Mouse (Mus musculus) gastrocnemius, adult 2 months (tissue): ENCODE results near the gene Gm10570. TPM values are rescaled to one million over a fixed set of nuclear protein-coding genes. Genes with fewer than 3 reads are reported as not detected.

Experiments used
- DNase-seq: peaks from one replicate; pipeline ENCODE4 v3.0.0; 2022
- H3K27ac ChIP-seq: fragments of 200-600 bp; 2 replicates; pipeline ENCODE4 v1.8.1; 2022; ENCODE audit warnings: mild to moderate bottlenecking
- H3K4me3 ChIP-seq: fragments of 200-600 bp; 2 replicates; pipeline ENCODE4 v1.8.1; 2022; ENCODE audit warnings: mild to moderate bottlenecking, moderate library complexity
- CTCF ChIP-seq: fragments of 200-600 bp; IDR thresholded peaks from 2 replicates; pipeline ENCODE4 v1.8.1; 2022; ENCODE audit warnings: antibody characterized with exemption, mild to moderate bottlenecking, moderate library complexity
- intact Hi-C: fragments of 180-260 bp; cut with DNase I; formaldehyde crosslinking; loops from one replicate; pipeline ENCODE4 v1.15.1; 2025
- total RNA-seq, 2 experiments: library from RNA; stranded (reverse); gene quantifications; 2 replicates each; pipeline ENCODE4 v1.2.3; 2021

Gm10570 gene
- total RNA-seq, 2 experiments from 2014 or later = 0.54 TPM; not detected in 1

- no peak for TF ChIP-seq CTCF
- Histone ChIP-seq H3K27ac (peak overlapping the region; percentile 79), H3K4me3 (no peak overlapping the region)
- intact Hi-C loops = no loop called here
- peak; percentile 17 for DNase-seq
These were observed 11.1 kb upstream of the Gm10570 start for GRCm38 (mm10) chr4:130319564-130319963.

- Histone ChIP-seq H3K4me3 (no peak overlapping the region), H3K27ac (peak overlapping the region; percentile 79)
- DNase-seq = no peak
- intact Hi-C loops = no loop called here
- no peak for TF ChIP-seq CTCF
These were observed 9.6 kb upstream of the Gm10570 start for GRCm38 (mm10) chr4:130318122-130318521.

GRCm38 (mm10) chr4:130316691-130317090 is 8.2 kb upstream of the Gm10570 start:
- no peak overlapping the region for H3K4me3 ChIP-seq
- no peak for TF ChIP-seq CTCF
- no peak overlapping the region; the same call in 1 of the 2 replicates for H3K27ac ChIP-seq
- DNase-seq = peak; percentile 16
- intact Hi-C loops = no loop called here

- peak overlapping the region; percentile 35 for H3K27ac ChIP-seq
- DNase-seq = peak; percentile 41
- H3K4me3 ChIP-seq = no peak overlapping the region
- no peak for TF ChIP-seq CTCF
- intact Hi-C loops = no loop called here
These were observed 7.5 kb upstream of the Gm10570 start for GRCm38 (mm10) chr4:130315771-130316527.

GRCm38 (mm10) chr4:130313552-130313951 is 5.1 kb upstream of the Gm10570 start:
- intact Hi-C loops = no loop called here
- no peak overlapping the region for H3K4me3 ChIP-seq
- no peak for DNase-seq
- H3K27ac ChIP-seq = no peak overlapping the region
- no peak for TF ChIP-seq CTCF

GRCm38 (mm10) chr4:130312526-130312925 is 4.1 kb upstream of the Gm10570 start:
- peak; percentile 55 for DNase-seq
- Histone ChIP-seq H3K27ac (peak overlapping the region; percentile 95), H3K4me3 (peak overlapping the region; percentile 87; the same call in 1 of the 2 replicates)
- no peak for TF ChIP-seq CTCF
- intact Hi-C loops = no loop called here

GRCm38 (mm10) chr4:130309254-130309653 is 780 bp upstream of the Gm10570 start:
- intact Hi-C loops = no loop called here
- H3K27ac ChIP-seq = peak overlapping the region; percentile 95
- DNase-seq = no peak

GRCm38 (mm10) chr4:130307851-130308230 is 633 bp downstream of the Gm10570 start:
- intact Hi-C loops = no loop called here
- Histone ChIP-seq H3K27ac (peak overlapping the region; percentile 95), H3K4me3 (peak overlapping the region; percentile 87)
- DNase-seq = peak; percentile 78
- 0 out of 2 replicates have a peak, but pooled peaks have one; percentile 20 for TF ChIP-seq CTCF

More at GRCm38 (mm10) chr4:130309254-130309653, 780 bp upstream of the Gm10570 start:
- peak overlapping the region; percentile 87 for H3K4me3 ChIP-seq
- no peak for TF ChIP-seq CTCF

GRCm38 (mm10) chr4:130306796-130307630 is 1.5 kb downstream of the Gm10570 start:
- peak overlapping the region; percentile 87 for H3K4me3 ChIP-seq
- peak overlapping the region; percentile 95 for H3K27ac ChIP-seq
- intact Hi-C loops = no loop called here
- peak; percentile 83 for DNase-seq
- TF ChIP-seq CTCF = no peak

GRCm38 (mm10) chr4:130304746-130305145 is 3.7 kb downstream of the Gm10570 start:
- TF ChIP-seq CTCF = no peak
- no peak for DNase-seq
- H3K27ac ChIP-seq = no peak overlapping the region
- no peak overlapping the region for H3K4me3 ChIP-seq
- intact Hi-C loops = no loop called here

- DNase-seq = no peak
- TF ChIP-seq CTCF = no peak
- H3K4me3 ChIP-seq = no peak overlapping the region
- intact Hi-C loops = no loop called here
- no peak overlapping the region for H3K27ac ChIP-seq
These were observed 6.1 kb downstream of the Gm10570 start for GRCm38 (mm10) chr4:130302285-130302870.

- no peak for TF ChIP-seq CTCF
- intact Hi-C loops = no loop called here
- DNase-seq = no peak
- no peak overlapping the region for H3K4me3 ChIP-seq
- H3K27ac ChIP-seq = peak overlapping the region; percentile 87
These were observed 8.8 kb downstream of the Gm10570 start for GRCm38 (mm10) chr4:130299629-130300018.
